Mouse (Mus musculus) limb, embryonic 13.5 days (tissue): Measurements from ENCODE around the gene Klhl2. TPM values are rescaled to one million over a fixed set of nuclear protein-coding genes. Genes with fewer than 3 reads are reported as not detected.

ENCODE experiments used
- polyA plus RNA-seq: library from polyadenylated mRNA; unstranded; fragments of >200 nt; fragmentation: Nextera tagmentation; extraction: Ambion mirVana; gene quantifications from 2 replicates; pipeline ENCODE4 v1.2.1, GENCODE M21; 2015

The Klhl2 gene
- polyA plus RNA-seq, 1 experiment from 2014 or later = 8.7 TPM

Other genes starting within 250 kb of the Klhl2 start
- gene Cpe, start 157.0 kb downstream of the Klhl2 start, polyA plus RNA-seq = 245 and 250 TPM in 2 replicates
- 80.1 and 83.5 TPM in 2 replicates for gene Msmo1, start 116.2 kb downstream of the Klhl2 start, polyA plus RNA-seq
- gene Tmem192, start 97.2 kb upstream of the Klhl2 start, polyA plus RNA-seq = 21.7 and 22.2 TPM in 2 replicates
- gene Trim75, start 137.8 kb upstream of the Klhl2 start, polyA plus RNA-seq = not detected in 2 replicates
- 0.18 and 0.25 TPM in 2 replicates for gene Trim61, start 168.5 kb upstream of the Klhl2 start, polyA plus RNA-seq
- gene Trim60, start 168.6 kb upstream of the Klhl2 start, polyA plus RNA-seq = 0.05 and 0.11 TPM in 2 replicates
- 12.4 and 14.1 TPM in 2 replicates for gene Apela, start 187.3 kb upstream of the Klhl2 start, polyA plus RNA-seq
- not detected in 2 replicates for gene Gm10663, start 225.0 kb upstream of the Klhl2 start, polyA plus RNA-seq